Mouse (Mus musculus) neural tube, embryonic 13.5 days (tissue): ENCODE results near the gene Irf2bp2. TPM values are rescaled to one million over a fixed set of nuclear protein-coding genes. Genes with fewer than 3 reads are reported as not detected.

Source experiments
- ATAC-seq: fragments of 200-750 bp; cut with Nextera tagmentation; 2 replicates; pipeline ENCODE4 v1.8.0; 2017; ENCODE audit warnings: low read depth, mild to moderate bottlenecking, moderate TSS enrichment, moderate library complexity
- H3K27ac ChIP-seq: fragments of 300-500 bp; sonication (generic); replicated peaks from 2 replicates; pipeline ENCODE4 v1.5.1; 2015; ENCODE audit warnings: moderate library complexity, mild to moderate bottlenecking, inconsistent platforms
- H3K27me3 ChIP-seq: fragments of 300-500 bp; sonication (generic); 2 replicates; pipeline ENCODE4 v1.6.1; 2015; ENCODE audit warnings: mild to moderate bottlenecking, inconsistent platforms
- H3K36me3 ChIP-seq: fragments of 300-500 bp; sonication (generic); 2 replicates; pipeline ENCODE4 v1.6.1; 2015; ENCODE audit warnings: mild to moderate bottlenecking, inconsistent platforms
- H3K4me1 ChIP-seq: fragments of 300-500 bp; sonication (generic); replicated peaks from 2 replicates; pipeline ENCODE4 v1.6.1; 2015; ENCODE audit warnings: inconsistent platforms
- H3K4me2 ChIP-seq: fragments of 300-500 bp; sonication (generic); 2 replicates; pipeline ENCODE4 v1.6.1; 2015; ENCODE audit warnings: inconsistent platforms, mild to moderate bottlenecking, moderate library complexity
- H3K4me3 ChIP-seq: fragments of 300-500 bp; sonication (generic); 2 replicates; pipeline ENCODE4 v1.5.1; 2015; ENCODE audit warnings: mild to moderate bottlenecking, inconsistent platforms
- H3K9ac ChIP-seq: fragments of 300-500 bp; sonication (generic); 2 replicates; pipeline ENCODE4 v1.6.1; 2015; ENCODE audit warnings: moderate library complexity, mild to moderate bottlenecking, inconsistent platforms
- H3K9me3 ChIP-seq: fragments of 300-500 bp; sonication (generic); 2 replicates; pipeline ENCODE4 v1.6.1; 2016; ENCODE audit warnings: inconsistent platforms
- whole genome bisulfite sequencing: fragments of 180-500 bp; shearing (Covaris S2); methylation state at CpG from one replicate; pipeline ENCODE4 v1.1.7; 2015; 5-methylcytosine and 5-hydroxymethylcytosine counted together
- polyA plus RNA-seq: library from polyadenylated mRNA; unstranded; fragments of >200 nt; fragmentation: Nextera tagmentation; extraction: Ambion mirVana; gene quantifications from 2 replicates; pipeline ENCODE4 v1.2.1, GENCODE M21; 2015

Gene Irf2bp2
- polyA plus RNA-seq, 1 experiment from 2014 or later = 8.6 TPM

DNA sequence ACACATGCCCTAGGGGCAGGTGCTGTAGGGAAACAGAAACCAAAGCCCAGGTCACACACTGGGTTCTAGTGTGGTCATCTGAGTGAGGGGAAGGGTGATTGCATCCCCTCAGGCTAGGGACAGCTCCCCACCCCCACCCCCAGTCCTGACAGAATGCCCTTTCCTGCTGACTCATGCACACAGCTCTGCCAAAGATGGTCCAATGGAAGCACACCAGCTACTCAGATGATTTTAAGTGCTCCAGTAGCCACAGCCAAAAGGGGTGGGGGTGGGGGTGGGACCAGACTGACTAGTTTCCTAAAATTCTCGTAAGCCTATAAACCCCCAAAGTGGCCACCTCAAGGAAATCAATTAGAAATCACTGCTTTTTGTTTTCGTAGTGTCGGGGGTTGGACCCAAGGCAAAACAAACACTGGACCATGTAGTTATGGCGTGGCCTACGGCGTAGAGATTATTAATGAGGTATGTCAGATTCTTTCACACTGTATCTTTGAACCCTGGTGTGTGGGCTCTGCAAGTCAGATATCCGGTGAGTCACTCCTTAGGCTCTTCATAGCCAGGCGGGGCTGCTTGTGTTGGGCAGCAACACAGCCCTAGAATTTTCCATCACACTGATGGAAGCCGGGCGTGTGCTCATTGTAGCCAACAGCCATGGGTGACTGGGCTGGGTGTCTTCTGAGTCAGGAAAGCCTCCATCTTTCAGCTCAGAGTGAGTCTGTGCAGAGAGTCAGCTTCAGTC lies 54.3 kb downstream of the Irf2bp2 start:
- peak overlapping the region; percentile 58; the same call in 1 of the 2 replicates for H3K9ac ChIP-seq
- no peaks in the 10 kb centered on the region for H3K9me3 ChIP-seq
- H3K27ac ChIP-seq = peak overlapping the region; percentile 96
- H3K4me3 ChIP-seq = no peak overlapping the region
- peak; percentile 2; the same call in 1 of the 2 replicates for ATAC-seq
- peaks cover 48% of the 10 kb centered on the region for H3K4me1 ChIP-seq
- WGBS = 61% methylated on average over 10 of the region's 10 CpGs
- no peaks in the 10 kb centered on the region for H3K36me3 ChIP-seq
- H3K27me3 ChIP-seq = no peaks in the 10 kb centered on the region
- H3K4me2 ChIP-seq = peak overlapping the region; percentile 34; the same call in 1 of the 2 replicates

DNA sequence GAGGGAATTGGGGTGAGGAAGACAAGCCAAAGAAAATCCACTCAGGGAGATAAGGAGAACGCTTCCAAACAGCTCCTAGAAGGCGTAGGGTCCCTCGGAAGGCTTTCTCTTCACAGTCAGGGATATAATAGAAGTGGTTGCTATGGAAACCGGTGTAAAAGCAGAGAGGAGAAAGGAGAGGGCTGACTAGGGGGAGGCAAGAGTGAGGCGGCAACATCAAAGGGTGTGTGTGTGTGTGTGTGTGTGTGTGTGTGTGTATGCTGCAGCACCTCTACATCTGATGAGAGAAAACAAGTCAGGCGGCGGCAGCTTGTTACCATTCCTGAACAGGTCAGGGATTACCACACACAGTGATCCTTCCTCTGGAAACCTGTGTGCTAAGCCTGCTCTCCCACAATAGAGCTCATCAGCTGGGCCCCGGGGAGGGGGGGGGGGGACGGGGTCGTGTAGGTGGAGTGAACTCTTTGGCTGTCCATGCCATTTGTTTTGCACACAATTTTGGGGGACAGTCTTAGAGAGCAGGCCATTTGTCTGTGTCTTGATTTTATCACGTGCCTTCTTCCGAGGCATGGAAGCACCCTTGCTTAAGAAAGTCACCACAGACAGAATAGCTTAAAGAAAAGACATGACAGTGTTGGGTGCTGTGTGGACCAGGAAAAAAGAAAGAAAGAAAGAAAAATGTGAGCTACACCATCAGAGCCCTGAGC lies 55.0 kb downstream of the Irf2bp2 start:
- peak; percentile 75 for ATAC-seq
- H3K4me2 ChIP-seq = peak overlapping the region; percentile 34
- H3K36me3 ChIP-seq = no peaks in the 10 kb centered on the region
- no peaks in the 10 kb centered on the region for H3K9me3 ChIP-seq
- peaks cover 48% of the 10 kb centered on the region for H3K4me1 ChIP-seq
- H3K4me3 ChIP-seq = no peak overlapping the region
- WGBS = under 1% methylated on average over 12 of the region's 12 CpGs
- H3K27ac ChIP-seq = peak overlapping the region; percentile 96
- H3K9ac ChIP-seq = peak overlapping the region; percentile 61
- no peaks in the 10 kb centered on the region for H3K27me3 ChIP-seq

Other genes with a start within 250 kb of the Irf2bp2 start
- 46.7 and 48.1 TPM in 2 replicates for gene Coa6, start 171.5 kb downstream of the Irf2bp2 start, polyA plus RNA-seq
- gene Tarbp1, start 118.9 kb downstream of the Irf2bp2 start, polyA plus RNA-seq = 1.5 and 1.6 TPM in 2 replicates